Mouse (Mus musculus): ENCODE data around the gene Rnaseh1. TPM values are rescaled to one million over a fixed set of nuclear protein-coding genes. Genes with fewer than 3 reads are reported as not detected.

Gene Rnaseh1
- total and polyA plus RNA-seq, 2 experiments, result 4.7 to 5.3 TPM

GRCm38 (mm10) chr12:28694776-28695175 is 45.4 kb downstream of the Rnaseh1 start:
- Histone ChIP-seq H3K9ac (ENCODE audit: low read depth, low read length) (no peak overlapping the region), H3K4me3 (ENCODE audit: insufficient read depth, low read depth, low read length) (no peak overlapping the region), H3K27me3 (ENCODE audit: control insufficient read depth, insufficient read depth, low read length) (no peaks in the 10 kb centered on the region), H3K4me1 (ENCODE audit: control insufficient read depth, insufficient read depth, low read length) (peaks cover 16% of the 10 kb centered on the region; the same call in 1 of the 2 replicates), H3K27ac (replicated peaks; ENCODE audit: insufficient read depth, low read depth, low read length) (no peak overlapping the region), H3K36me3 (ENCODE audit: control insufficient read depth, insufficient read depth, low read length) (peaks cover 7% of the 10 kb centered on the region; the same call in 1 of the 2 replicates), H3K79me2 (ENCODE audit: control insufficient read depth, insufficient read depth, low read length) (no peaks in the 10 kb centered on the region)
- no peak for DNase-seq (ENCODE audit: extremely low read depth, low read depth, low spot score)
- WGBS, result 96% methylated on average over 7 of the region's 7 CpGs
- no peak for TF ChIP-seq CTCF (IDR thresholded peaks at IDR 0.05; ENCODE audit: low read depth, low read length)
- TF ChIP-seq POLR2A (IDR thresholded peaks at IDR 0.05; ENCODE audit: extremely low read depth, insufficient read depth, low read length), result no peak

DNA sequence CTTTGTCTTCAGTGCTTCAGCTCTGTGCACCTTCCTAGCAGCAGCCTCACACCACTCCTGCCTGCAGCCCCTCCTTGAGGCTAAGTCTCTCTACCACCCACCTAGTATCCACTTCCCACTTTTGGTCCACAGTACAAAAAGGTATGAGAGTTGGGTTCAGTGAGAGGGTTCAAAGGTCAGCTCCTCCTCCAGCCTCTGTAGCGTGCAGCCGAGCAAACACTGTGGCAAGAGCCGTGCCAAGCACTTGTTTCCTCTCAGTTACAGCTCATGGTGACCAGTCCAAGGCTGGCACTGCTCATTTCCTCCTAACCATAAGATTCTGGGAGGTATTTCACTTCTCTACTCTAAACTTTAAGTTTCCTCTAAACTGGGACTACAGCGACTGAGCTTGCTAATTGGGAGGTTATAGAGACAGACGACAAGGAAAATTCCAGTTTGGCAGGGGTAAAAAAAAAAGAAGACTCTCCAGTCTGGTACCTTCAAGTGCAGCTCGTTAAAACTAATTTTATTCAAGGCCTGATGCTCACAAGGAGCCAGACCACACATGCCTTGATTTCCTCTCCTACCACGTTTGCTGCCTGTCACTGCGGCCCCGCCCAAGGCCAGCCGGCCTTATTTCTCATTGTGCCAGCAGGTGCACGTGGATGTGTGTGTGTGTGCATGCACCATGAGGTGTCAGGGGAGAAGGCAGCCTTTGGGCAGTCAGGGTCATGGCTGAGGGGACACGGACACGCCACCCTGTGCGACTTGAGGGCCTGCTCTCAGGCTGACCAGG is 48.6 kb downstream of the Rnaseh1 start:
- Histone ChIP-seq H3K9ac (ENCODE audit: low read depth, low read length) (peak overlapping the region; percentile 14; the same call in 1 of the 2 replicates), H3K4me3 (ENCODE audit: insufficient read depth, low read depth, low read length) (no peak overlapping the region), H3K36me3 (ENCODE audit: control insufficient read depth, insufficient read depth, low read length) (no peaks in the 10 kb centered on the region), H3K27me3 (ENCODE audit: control insufficient read depth, insufficient read depth, low read length) (no peaks in the 10 kb centered on the region), H3K79me2 (ENCODE audit: control insufficient read depth, insufficient read depth, low read length) (no peaks in the 10 kb centered on the region), H3K4me1 (ENCODE audit: control insufficient read depth, insufficient read depth, low read length) (peaks cover 16% of the 10 kb centered on the region; the same call in 1 of the 2 replicates), H3K27ac (replicated peaks; ENCODE audit: insufficient read depth, low read depth, low read length) (peak overlapping the region; percentile 68)
- TF ChIP-seq CTCF (IDR thresholded peaks at IDR 0.05; ENCODE audit: low read depth, low read length), result no peak
- no peak for TF ChIP-seq POLR2A (IDR thresholded peaks at IDR 0.05; ENCODE audit: extremely low read depth, insufficient read depth, low read length)
- peak; percentile 93 for DNase-seq (ENCODE audit: extremely low read depth, low read depth, low spot score)
- WGBS, result 23% methylated on average over 14 of the region's 14 CpGs

DNA sequence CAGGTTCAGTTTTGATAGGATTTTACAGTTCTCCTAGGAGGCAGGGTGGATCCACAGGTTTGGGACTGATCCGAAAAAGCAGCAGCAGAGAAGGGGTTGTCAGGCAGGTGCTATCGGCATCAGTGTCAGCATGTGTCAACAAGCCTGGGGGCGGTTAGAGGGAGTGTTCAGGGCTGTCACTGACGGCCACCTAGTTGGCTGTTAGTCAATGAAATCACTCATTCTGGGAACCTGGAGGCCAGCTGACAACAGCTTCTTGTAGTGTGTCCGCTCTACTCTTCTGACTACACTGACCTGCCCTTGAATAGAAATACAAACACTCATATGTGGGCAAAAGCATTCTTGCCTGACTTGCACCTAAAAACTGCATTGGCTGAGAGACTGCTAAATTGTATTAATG is 49.7 kb downstream of the Rnaseh1 start:
- Histone ChIP-seq H3K79me2 (ENCODE audit: control insufficient read depth, insufficient read depth, low read length) (no peaks in the 10 kb centered on the region), H3K9ac (ENCODE audit: low read depth, low read length) (peak overlapping the region; percentile 27), H3K27ac (replicated peaks; ENCODE audit: insufficient read depth, low read depth, low read length) (peak overlapping the region; percentile 84), H3K36me3 (ENCODE audit: control insufficient read depth, insufficient read depth, low read length) (no peaks in the 10 kb centered on the region), H3K4me3 (ENCODE audit: insufficient read depth, low read depth, low read length) (no peak overlapping the region), H3K4me1 (ENCODE audit: control insufficient read depth, insufficient read depth, low read length) (peaks cover 16% of the 10 kb centered on the region; the same call in 1 of the 2 replicates), H3K27me3 (ENCODE audit: control insufficient read depth, insufficient read depth, low read length) (no peaks in the 10 kb centered on the region)
- TF ChIP-seq POLR2A (IDR thresholded peaks at IDR 0.05; ENCODE audit: extremely low read depth, insufficient read depth, low read length), result no peak
- TF ChIP-seq CTCF (IDR thresholded peaks at IDR 0.05; ENCODE audit: low read depth, low read length), result no peak
- 28% methylated on average over 5 of the region's 5 CpGs for WGBS
- peak; percentile 85 for DNase-seq (ENCODE audit: extremely low read depth, low read depth, low spot score)

DNA sequence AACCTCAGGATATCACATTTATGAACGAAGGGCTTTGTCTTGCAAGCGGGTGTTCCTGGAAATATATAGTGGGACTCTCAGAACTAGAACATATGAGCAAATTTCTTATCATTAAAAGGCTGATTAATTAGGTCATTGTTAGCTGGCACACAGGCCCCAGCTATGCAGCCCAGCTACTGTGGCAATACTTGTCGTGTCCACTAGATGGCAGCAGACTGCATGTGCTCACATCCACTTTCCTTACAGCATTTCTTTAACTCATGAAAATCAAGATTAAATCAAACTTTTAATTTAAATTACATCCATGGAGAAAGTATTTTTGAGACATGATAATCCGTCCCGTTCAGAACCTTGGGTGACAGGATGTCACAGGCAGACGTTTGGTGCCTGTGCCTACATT is 50.3 kb downstream of the Rnaseh1 start:
- Histone ChIP-seq H3K4me3 (ENCODE audit: insufficient read depth, low read depth, low read length) (no peak overlapping the region), H3K27me3 (ENCODE audit: control insufficient read depth, insufficient read depth, low read length) (no peaks in the 10 kb centered on the region), H3K36me3 (ENCODE audit: control insufficient read depth, insufficient read depth, low read length) (no peaks in the 10 kb centered on the region), H3K27ac (replicated peaks; ENCODE audit: insufficient read depth, low read depth, low read length) (peak overlapping the region; percentile 84), H3K4me1 (ENCODE audit: control insufficient read depth, insufficient read depth, low read length) (peaks cover 18% of the 10 kb centered on the region), H3K9ac (ENCODE audit: low read depth, low read length) (no peak overlapping the region; the same call in 1 of the 2 replicates), H3K79me2 (ENCODE audit: control insufficient read depth, insufficient read depth, low read length) (no peaks in the 10 kb centered on the region)
- DNase-seq (ENCODE audit: extremely low read depth, low read depth, low spot score), result peak; percentile 73
- 12% methylated on average over 6 of the region's 6 CpGs for WGBS
- peak; percentile 93 for TF ChIP-seq CTCF (IDR thresholded peaks at IDR 0.05; ENCODE audit: low read depth, low read length)
- no peak for TF ChIP-seq POLR2A (IDR thresholded peaks at IDR 0.05; ENCODE audit: extremely low read depth, insufficient read depth, low read length)

DNA sequence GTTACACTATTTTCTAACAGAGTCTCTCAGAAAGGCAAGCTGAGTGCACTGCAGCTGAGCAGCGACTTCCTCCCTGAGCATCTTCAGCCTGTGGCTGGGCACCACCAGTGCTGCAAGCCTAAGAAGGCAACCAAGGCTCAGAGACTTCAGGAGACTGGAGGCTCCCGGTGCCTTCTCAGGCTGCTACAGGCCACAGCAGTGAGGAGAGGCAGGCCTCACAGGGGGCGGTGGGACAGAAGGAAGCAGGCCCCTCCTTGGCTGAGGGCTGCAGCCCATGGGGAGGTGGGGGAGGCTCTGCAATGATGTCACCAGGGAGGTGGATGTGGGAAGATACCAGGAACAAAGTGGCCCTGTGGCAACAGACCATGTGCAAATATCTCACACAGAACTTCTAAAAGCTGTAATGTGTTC is 50.7 kb downstream of the Rnaseh1 start:
- 0 out of 2 replicates have a peak, but pooled peaks have one; percentile 5 for TF ChIP-seq CTCF (IDR thresholded peaks at IDR 0.05; ENCODE audit: low read depth, low read length)
- TF ChIP-seq POLR2A (IDR thresholded peaks at IDR 0.05; ENCODE audit: extremely low read depth, insufficient read depth, low read length), result no peak
- Histone ChIP-seq H3K9ac (ENCODE audit: low read depth, low read length) (no peak overlapping the region), H3K4me1 (ENCODE audit: control insufficient read depth, insufficient read depth, low read length) (peaks cover 21% of the 10 kb centered on the region), H3K4me3 (ENCODE audit: insufficient read depth, low read depth, low read length) (no peak overlapping the region), H3K27ac (replicated peaks; ENCODE audit: insufficient read depth, low read depth, low read length) (no peak overlapping the region), H3K27me3 (ENCODE audit: control insufficient read depth, insufficient read depth, low read length) (no peaks in the 10 kb centered on the region), H3K79me2 (ENCODE audit: control insufficient read depth, insufficient read depth, low read length) (no peaks in the 10 kb centered on the region), H3K36me3 (ENCODE audit: control insufficient read depth, insufficient read depth, low read length) (no peaks in the 10 kb centered on the region)
- no peak for DNase-seq (ENCODE audit: extremely low read depth, low read depth, low spot score)
- 50% methylated on average over 3 of the region's 3 CpGs for WGBS

DNA sequence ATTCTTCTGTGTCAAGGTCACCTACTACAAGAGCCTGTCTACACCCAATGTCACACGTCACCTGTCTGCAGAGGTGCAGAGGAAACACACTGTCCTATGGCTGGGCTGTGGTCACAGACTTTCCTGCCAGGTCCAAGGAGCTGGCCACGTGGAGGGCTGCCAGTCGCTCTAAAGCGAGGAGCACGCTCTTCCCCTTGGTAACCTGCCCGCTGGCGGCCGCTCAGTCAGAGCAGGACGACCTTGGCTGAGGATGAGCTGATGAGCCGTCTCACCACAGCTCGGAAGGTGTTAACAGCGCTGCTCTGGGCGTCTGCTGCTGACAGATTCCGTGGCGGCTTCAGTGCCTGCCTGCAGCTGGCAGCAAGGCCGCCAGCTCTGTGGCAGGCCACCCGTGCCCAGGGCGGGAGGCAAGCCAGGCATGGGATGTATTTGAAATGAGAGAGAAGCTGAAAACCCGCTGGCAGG is 51.2 kb downstream of the Rnaseh1 start:
- no peak overlapping the region for H3K9ac ChIP-seq (ENCODE audit: low read depth, low read length)
- no peak overlapping the region for H3K4me3 ChIP-seq (ENCODE audit: insufficient read depth, low read depth, low read length)
- no peaks in the 10 kb centered on the region for H3K79me2 ChIP-seq (ENCODE audit: control insufficient read depth, insufficient read depth, low read length)
- H3K36me3 ChIP-seq (ENCODE audit: control insufficient read depth, insufficient read depth, low read length), result no peaks in the 10 kb centered on the region
- H3K27ac ChIP-seq (replicated peaks; ENCODE audit: insufficient read depth, low read depth, low read length), result no peak overlapping the region
- TF ChIP-seq CTCF (IDR thresholded peaks at IDR 0.05; ENCODE audit: low read depth, low read length), result no peak
- TF ChIP-seq POLR2A (IDR thresholded peaks at IDR 0.05; ENCODE audit: extremely low read depth, insufficient read depth, low read length), result no peak
- H3K4me1 ChIP-seq (ENCODE audit: control insufficient read depth, insufficient read depth, low read length), result peaks cover 21% of the 10 kb centered on the region
- no peaks in the 10 kb centered on the region for H3K27me3 ChIP-seq (ENCODE audit: control insufficient read depth, insufficient read depth, low read length)
- DNase-seq (ENCODE audit: extremely low read depth, low read depth, low spot score), result peak; percentile 93
- WGBS, result 73% methylated on average over 19 of the region's 19 CpGs
